Mouse (Mus musculus) forebrain, postnatal 0 days (tissue): ENCODE results near the gene Lrrc1. TPM values are rescaled to one million over a fixed set of nuclear protein-coding genes. Genes with fewer than 3 reads are reported as not detected.
A peak's percentile ranks its signal among the peaks of the same experiment; 100 is the strongest.

Source experiments
- ATAC-seq: fragments of 200-750 bp; cut with Nextera tagmentation; 2 replicates; pipeline ENCODE4 v1.8.0; 2017; ENCODE audit warnings: mild to moderate bottlenecking, moderate library complexity
- DNase-seq: peaks from one replicate; pipeline ENCODE4 v3.0.0-alpha.2; 2015
- H3K27ac ChIP-seq: fragments of 300-500 bp; sonication (generic); 2 replicates; pipeline ENCODE4 v1.5.1; 2014; ENCODE audit warnings: low read depth, mild to moderate bottlenecking, antibody characterized with exemption, low read length, moderate library complexity, mixed read lengths
- H3K27me3 ChIP-seq: fragments of 300-500 bp; sonication (generic); 2 replicates; pipeline ENCODE4 v1.6.1; 2014; ENCODE audit warnings: mild to moderate bottlenecking, low read length, mixed read lengths; ENCODE audit not compliant: insufficient read depth
- H3K36me3 ChIP-seq: fragments of 300-500 bp; sonication (generic); 2 replicates; pipeline ENCODE4 v1.6.1; 2014; ENCODE audit warnings: mild to moderate bottlenecking, moderate library complexity; ENCODE audit not compliant: insufficient read depth
- H3K4me1 ChIP-seq: fragments of 300-500 bp; sonication (generic); 2 replicates; pipeline ENCODE4 v1.6.1; 2014; ENCODE audit warnings: antibody characterized with exemption; ENCODE audit not compliant: insufficient read depth
- H3K4me2 ChIP-seq: fragments of 300-500 bp; sonication (generic); 2 replicates; pipeline ENCODE4 v1.6.1; 2014; ENCODE audit warnings: low read depth, mild to moderate bottlenecking, moderate library complexity
- H3K4me3 ChIP-seq: fragments of 300-500 bp; sonication (generic); 2 replicates; pipeline ENCODE4 v1.5.1; 2014; ENCODE audit warnings: low read depth, low read length, mixed read lengths
- H3K9ac ChIP-seq: fragments of 300-500 bp; sonication (generic); 2 replicates; pipeline ENCODE4 v1.6.1; 2014; ENCODE audit warnings: mild to moderate bottlenecking
- H3K9me3 ChIP-seq: fragments of 300-500 bp; sonication (generic); 2 replicates; pipeline ENCODE4 v1.6.1; 2016; ENCODE audit warnings: low read length
- CTCF ChIP-seq: sonication (generic); IDR thresholded peaks from 2 replicates; pipeline ENCODE4 v1.5.1; 2016; ENCODE audit warnings: antibody characterized with exemption, control low read depth, low read depth
- WGBS: fragments of 180-500 bp; shearing (Covaris S2); extraction: QIAGEN DNeasy Blood & Tissue Kit; methylation state at CpG from one replicate; pipeline ENCODE4 v1.1.7; 2014; 5-methylcytosine and 5-hydroxymethylcytosine counted together
- polyA plus RNA-seq: library from polyadenylated mRNA; unstranded; fragments of >200 nt; fragmentation: Nextera tagmentation; extraction: Ambion mirVana; gene quantifications from 2 replicates; pipeline ENCODE4 v1.2.1, GENCODE M21; 2015
- total RNA-seq: library from RNA; depleted of rRNA; stranded (reverse); fragments of >200 nt; gene quantifications from 2 replicates; pipeline ENCODE4 v1.2.3, GENCODE M21; 2014

Gene Lrrc1
- total and polyA plus RNA-seq, 2 experiments from 2014 or later, result 5.4 to 14.8 TPM

DNA sequence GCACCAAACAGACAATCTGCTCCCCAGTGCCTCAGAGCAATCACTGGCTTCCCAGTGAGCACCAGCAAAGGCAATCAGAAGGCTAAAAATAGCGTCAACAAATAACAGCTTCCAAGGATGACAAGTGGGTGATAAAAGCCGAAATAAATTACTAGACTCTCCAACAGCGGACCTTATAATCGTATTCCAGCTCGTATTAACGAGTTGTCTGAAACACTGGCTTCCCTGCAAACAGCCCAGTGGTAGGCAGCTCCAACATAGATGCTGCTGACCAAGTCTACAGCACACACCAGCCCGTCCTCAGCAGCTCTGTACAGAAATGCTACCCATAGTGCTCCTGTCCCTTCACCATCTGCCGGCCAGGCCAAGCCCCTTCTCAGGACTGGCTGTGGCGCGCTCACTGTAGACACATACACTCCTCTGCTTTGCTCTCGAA, 105.8 kb downstream of the Lrrc1 start:
- no peak overlapping the region for H3K4me2 ChIP-seq
- H3K36me3 ChIP-seq, result 0 out of 2 replicates have a peak, but pooled peaks cover 6% of the 10 kb centered on the region
- no peaks in the 10 kb centered on the region for H3K27me3 ChIP-seq
- no peak overlapping the region for H3K27ac ChIP-seq
- no peaks in the 10 kb centered on the region for H3K9me3 ChIP-seq
- H3K4me3 ChIP-seq, result no peak overlapping the region
- DNase-seq (no peak), ATAC-seq (peak; percentile 78)
- 0 out of 2 replicates have a peak, but pooled peaks cover 4% of the 10 kb centered on the region for H3K4me1 ChIP-seq
- 42% methylated on average over 11 of the region's 11 CpGs for WGBS
- H3K9ac ChIP-seq, result no peak overlapping the region
- no peak for TF ChIP-seq CTCF

- 0 out of 2 replicates have a peak, but pooled peaks cover 6% of the 10 kb centered on the region for H3K36me3 ChIP-seq
- ATAC-seq (no peak), DNase-seq (no peak)
- TF ChIP-seq CTCF, result no peak
- H3K9me3 ChIP-seq, result no peaks in the 10 kb centered on the region
- H3K4me3 ChIP-seq, result no peak overlapping the region
- no peaks in the 10 kb centered on the region for H3K27me3 ChIP-seq
- 0 out of 2 replicates have a peak, but pooled peaks cover 4% of the 10 kb centered on the region for H3K4me1 ChIP-seq
- no peak overlapping the region for H3K9ac ChIP-seq
- WGBS, result 93% methylated on average over 6 of the region's 6 CpGs
- H3K27ac ChIP-seq, result no peak overlapping the region
- no peak overlapping the region for H3K4me2 ChIP-seq
Measured at GRCm38 (mm10) chr9:77437131-77437530, 107.5 kb downstream of the Lrrc1 start.

DNA sequence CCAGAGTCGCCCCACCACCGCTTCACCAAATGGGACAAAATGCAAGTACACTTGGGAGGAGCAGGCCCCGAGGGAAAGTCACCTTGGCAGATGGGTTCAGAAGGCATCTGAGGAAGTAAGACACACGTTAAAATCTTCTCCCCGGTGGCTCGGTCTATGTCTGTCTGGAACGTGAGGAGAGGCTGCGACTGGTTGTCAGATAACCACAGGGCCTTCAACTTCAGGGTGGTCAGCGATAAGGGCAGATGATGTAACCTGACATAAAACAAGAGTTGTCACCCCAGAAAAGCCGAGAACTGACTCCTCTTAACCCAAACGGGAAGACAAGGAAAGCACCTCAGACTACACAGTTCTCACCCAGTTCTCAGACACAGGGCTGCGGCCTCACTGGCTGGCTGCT, 109.7 kb downstream of the Lrrc1 start:
- Histone ChIP-seq H3K9me3 (no peaks in the 10 kb centered on the region), H3K9ac (no peak overlapping the region), H3K4me1 (0 out of 2 replicates have a peak, but pooled peaks cover 4% of the 10 kb centered on the region), H3K27me3 (no peaks in the 10 kb centered on the region), H3K4me2 (no peak overlapping the region), H3K27ac (no peak overlapping the region), H3K36me3 (0 out of 2 replicates have a peak, but pooled peaks cover 2% of the 10 kb centered on the region), H3K4me3 (no peak overlapping the region)
- no peak for DNase-seq
- no peak for ATAC-seq
- WGBS, result 94% methylated on average over 12 of the region's 12 CpGs
- TF ChIP-seq CTCF, result no peak

- Histone ChIP-seq H3K4me2 (no peak overlapping the region), H3K36me3 (0 out of 2 replicates have a peak, but pooled peaks cover 2% of the 10 kb centered on the region), H3K9ac (no peak overlapping the region), H3K27me3 (no peaks in the 10 kb centered on the region), H3K27ac (no peak overlapping the region), H3K4me1 (no peaks in the 10 kb centered on the region), H3K9me3 (no peaks in the 10 kb centered on the region), H3K4me3 (no peak overlapping the region)
- no peak for TF ChIP-seq CTCF
- ATAC-seq, result no peak
- DNase-seq, result no peak
- 87% methylated on average over 4 of the region's 4 CpGs for WGBS
Measured at GRCm38 (mm10) chr9:77433476-77433875, 111.2 kb downstream of the Lrrc1 start.

DNA sequence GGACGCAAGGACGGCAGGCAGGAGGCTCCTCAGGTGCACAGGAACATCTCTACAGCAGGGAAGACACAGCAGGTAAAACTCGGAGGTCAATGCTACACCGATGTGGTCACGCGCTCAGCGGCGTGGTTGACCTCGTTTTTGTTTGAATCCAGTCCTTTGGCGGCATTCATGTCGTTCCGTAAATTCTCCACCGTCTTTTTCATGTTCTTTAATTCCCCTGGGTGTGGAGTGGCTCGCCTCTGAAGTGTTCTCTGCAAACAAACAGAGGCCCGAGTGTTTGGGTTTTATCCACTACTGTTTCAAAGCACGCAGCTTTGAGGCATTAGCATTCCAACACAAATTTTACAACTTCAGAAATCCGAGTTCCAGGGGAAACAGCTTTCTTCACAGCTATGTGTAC, 112.6 kb downstream of the Lrrc1 start:
- no peak overlapping the region for H3K27ac ChIP-seq
- no peaks in the 10 kb centered on the region for H3K27me3 ChIP-seq
- no peak for TF ChIP-seq CTCF
- H3K9ac ChIP-seq, result no peak overlapping the region
- no peaks in the 10 kb centered on the region for H3K4me1 ChIP-seq
- no peak overlapping the region for H3K4me3 ChIP-seq
- ATAC-seq, result no peak
- no peak overlapping the region for H3K4me2 ChIP-seq
- DNase-seq, result no peak
- 80% methylated on average over 17 of the region's 17 CpGs for WGBS
- no peaks in the 10 kb centered on the region for H3K9me3 ChIP-seq
- no peaks in the 10 kb centered on the region for H3K36me3 ChIP-seq

DNA sequence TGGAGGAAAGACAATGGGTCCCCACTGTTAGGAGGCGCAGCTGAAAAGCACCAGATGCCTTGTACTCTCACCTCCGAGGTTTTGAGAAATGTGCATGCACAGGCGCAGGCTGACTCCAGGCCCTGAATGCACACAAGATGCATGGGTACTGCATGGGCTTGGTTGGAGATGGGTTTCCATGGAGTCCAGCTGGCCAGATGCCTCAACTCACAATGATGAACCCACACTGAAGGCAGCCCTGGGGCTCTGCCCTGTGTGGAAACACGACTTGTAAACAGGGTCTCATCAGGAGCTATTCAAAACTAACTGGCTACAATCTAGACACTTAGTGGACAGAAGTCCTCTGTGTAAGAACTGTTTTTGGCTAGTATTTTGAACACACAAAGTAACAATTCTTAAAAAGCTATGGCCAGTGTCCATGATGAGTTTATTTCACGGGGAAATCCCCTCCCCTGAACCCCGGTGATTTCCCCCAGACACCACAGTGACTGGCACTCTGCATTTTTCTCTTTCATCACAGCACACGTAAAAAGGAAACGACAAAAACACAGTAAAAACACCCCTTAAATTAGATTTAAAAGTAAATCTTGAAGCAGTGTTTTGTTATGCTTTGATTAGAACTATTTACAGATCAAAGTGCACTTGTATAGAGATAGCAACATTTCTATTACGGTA, 114.1 kb downstream of the Lrrc1 start:
- Histone ChIP-seq H3K36me3 (no peaks in the 10 kb centered on the region), H3K27me3 (no peaks in the 10 kb centered on the region), H3K27ac (no peak overlapping the region), H3K4me3 (no peak overlapping the region), H3K4me1 (no peaks in the 10 kb centered on the region), H3K4me2 (no peak overlapping the region), H3K9me3 (no peaks in the 10 kb centered on the region), H3K9ac (no peak overlapping the region)
- TF ChIP-seq CTCF, result no peak
- DNase-seq, result no peak
- 72% methylated on average over 9 of the region's 9 CpGs for WGBS
- peak; percentile 47; the same call in 1 of the 2 replicates for ATAC-seq

- Histone ChIP-seq H3K4me3 (no peak overlapping the region), H3K4me2 (no peak overlapping the region), H3K9me3 (no peaks in the 10 kb centered on the region), H3K36me3 (no peaks in the 10 kb centered on the region), H3K27ac (no peak overlapping the region), H3K4me1 (no peaks in the 10 kb centered on the region), H3K9ac (no peak overlapping the region), H3K27me3 (no peaks in the 10 kb centered on the region)
- DNase-seq (no peak), ATAC-seq (no peak)
- no peak for TF ChIP-seq CTCF
- 86% methylated on average over 11 of the region's 11 CpGs for WGBS
Measured at GRCm38 (mm10) chr9:77429230-77430015, 115.2 kb downstream of the Lrrc1 start.
